Mouse (Mus musculus) hindbrain, embryonic 16.5 days (tissue): ENCODE measurements around the gene Rbfox2. TPM values are rescaled to one million over a fixed set of nuclear protein-coding genes. Genes with fewer than 3 reads are reported as not detected.
A peak's percentile ranks its signal among the peaks of the same experiment; 100 is the strongest.

ENCODE experiments used
- ATAC-seq: fragments of 200-750 bp; cut with Nextera tagmentation; 2 replicates; pipeline ENCODE4 v1.8.0; 2017; ENCODE audit warnings: moderate TSS enrichment, moderate library complexity
- H3K27ac ChIP-seq: fragments of 300-500 bp; sonication (generic); 2 replicates; pipeline ENCODE4 v1.5.1; 2014; ENCODE audit warnings: low read depth, mild to moderate bottlenecking, control low read depth, low read length, moderate library complexity
- H3K27me3 ChIP-seq: fragments of 300-500 bp; sonication (generic); replicated peaks from 2 replicates; pipeline ENCODE4 v1.6.1; 2014; ENCODE audit warnings: low read length; ENCODE audit not compliant: control insufficient read depth, insufficient read depth
- H3K36me3 ChIP-seq: fragments of 300-500 bp; sonication (generic); 2 replicates; pipeline ENCODE4 v1.6.1; 2014; ENCODE audit warnings: mild to moderate bottlenecking, low read length, moderate library complexity, mixed read lengths; ENCODE audit not compliant: control insufficient read depth, insufficient read depth
- H3K4me1 ChIP-seq: fragments of 300-500 bp; sonication (generic); 2 replicates; pipeline ENCODE4 v1.6.1; 2014; ENCODE audit warnings: low read depth, low read length; ENCODE audit not compliant: control insufficient read depth, insufficient read depth
- H3K4me2 ChIP-seq: fragments of 300-500 bp; sonication (generic); 2 replicates; pipeline ENCODE4 v1.6.1; 2014; ENCODE audit warnings: mild to moderate bottlenecking, low read length, control low read depth, moderate library complexity
- H3K4me3 ChIP-seq: fragments of 300-500 bp; sonication (generic); 2 replicates; pipeline ENCODE4 v1.5.1; 2014; ENCODE audit warnings: mild to moderate bottlenecking, low read length, control low read depth, moderate library complexity
- H3K9ac ChIP-seq: fragments of 300-500 bp; sonication (generic); 2 replicates; pipeline ENCODE4 v1.6.1; 2014; ENCODE audit warnings: low read depth, mild to moderate bottlenecking, control low read depth, low read length, moderate library complexity
- H3K9me3 ChIP-seq: fragments of 300-500 bp; sonication (generic); 2 replicates; pipeline ENCODE4 v1.6.1; 2014; ENCODE audit warnings: mild to moderate bottlenecking, low read length, moderate library complexity; ENCODE audit not compliant: control insufficient read depth
- WGBS: fragments of 180-500 bp; shearing (Covaris S2); extraction: QIAGEN DNeasy Blood & Tissue Kit; methylation state at CpG from one replicate; pipeline ENCODE4 v1.1.7; 2014; 5-methylcytosine and 5-hydroxymethylcytosine counted together
- polyA plus RNA-seq: library from polyadenylated mRNA; unstranded; fragments of >200 nt; fragmentation: Nextera tagmentation; extraction: Ambion mirVana; gene quantifications from 2 replicates; pipeline ENCODE4 v1.2.1, GENCODE M21; 2015

Rbfox2 gene
- polyA plus RNA-seq, 1 experiment from 2014 or later = 122 TPM

DNA sequence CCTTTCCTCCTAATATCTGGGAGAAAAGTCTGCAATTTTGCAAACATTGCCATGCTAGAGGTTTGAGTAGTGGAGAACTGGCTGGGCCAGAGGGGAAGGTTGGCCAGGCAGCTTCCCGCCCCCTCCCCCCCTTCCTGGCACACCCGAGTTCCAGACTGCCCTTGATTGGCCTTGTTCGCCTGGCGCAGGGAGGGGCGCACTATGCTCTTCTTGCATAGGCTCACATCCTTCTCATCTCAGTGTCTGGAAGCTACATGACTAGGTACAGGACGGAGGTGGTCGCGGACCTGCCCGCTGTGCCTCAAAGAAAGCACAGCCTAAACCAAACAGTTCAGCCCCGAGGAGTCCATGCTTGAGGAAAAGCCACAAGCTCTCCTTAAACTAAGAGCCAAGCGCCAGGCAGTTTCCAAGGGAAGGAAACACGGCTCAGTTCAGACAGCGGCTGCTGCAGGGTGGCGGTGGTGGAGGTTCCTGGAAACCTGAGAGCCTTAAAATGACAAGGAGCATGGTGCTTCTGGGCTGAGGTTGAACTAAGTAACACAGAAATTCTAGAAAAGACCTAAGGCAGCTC, 226.0 kb downstream of the Rbfox2 start:
- Histone ChIP-seq H3K27ac (no peak overlapping the region), H3K4me3 (no peak overlapping the region), H3K4me1 (peaks cover 5% of the 10 kb centered on the region; the same call in 1 of the 2 replicates), H3K9ac (no peak overlapping the region), H3K27me3 (no peaks in the 10 kb centered on the region), H3K9me3 (no peaks in the 10 kb centered on the region), H3K36me3 (peaks cover 39% of the 10 kb centered on the region), H3K4me2 (no peak overlapping the region)
- ATAC-seq = no peak
- 82% methylated on average over 14 of the region's 14 CpGs for WGBS

DNA sequence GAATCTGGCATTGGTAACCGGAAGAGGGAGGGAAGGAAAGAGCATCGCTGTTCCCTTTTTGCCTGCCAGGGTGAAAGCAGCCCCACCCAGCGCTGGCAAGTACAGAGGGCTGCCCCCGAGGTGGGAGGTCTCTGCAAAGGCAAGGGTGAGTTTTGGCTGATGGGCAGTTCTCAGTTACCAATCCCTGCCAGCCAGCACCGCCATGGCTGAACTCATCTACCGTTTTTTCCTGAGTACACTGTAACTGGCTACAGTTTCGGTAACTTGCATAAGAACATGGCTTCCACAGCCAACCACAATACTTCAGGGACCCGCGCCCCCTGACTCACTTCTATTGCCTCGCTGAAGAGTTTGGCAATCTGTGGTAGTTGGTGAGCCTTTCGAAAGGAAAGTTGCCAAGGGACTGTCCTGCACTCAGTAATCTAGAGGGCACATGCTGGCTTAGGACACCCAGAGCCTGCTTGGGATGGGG, 226.9 kb downstream of the Rbfox2 start:
- ATAC-seq = no peak; the same call in 1 of the 2 replicates
- 75% methylated on average over 11 of the region's 11 CpGs for WGBS
- Histone ChIP-seq H3K36me3 (peaks cover 31% of the 10 kb centered on the region), H3K4me2 (no peak overlapping the region), H3K4me3 (no peak overlapping the region), H3K9me3 (no peaks in the 10 kb centered on the region), H3K4me1 (peaks cover 5% of the 10 kb centered on the region; the same call in 1 of the 2 replicates), H3K9ac (no peak overlapping the region), H3K27ac (no peak overlapping the region), H3K27me3 (no peaks in the 10 kb centered on the region)

DNA sequence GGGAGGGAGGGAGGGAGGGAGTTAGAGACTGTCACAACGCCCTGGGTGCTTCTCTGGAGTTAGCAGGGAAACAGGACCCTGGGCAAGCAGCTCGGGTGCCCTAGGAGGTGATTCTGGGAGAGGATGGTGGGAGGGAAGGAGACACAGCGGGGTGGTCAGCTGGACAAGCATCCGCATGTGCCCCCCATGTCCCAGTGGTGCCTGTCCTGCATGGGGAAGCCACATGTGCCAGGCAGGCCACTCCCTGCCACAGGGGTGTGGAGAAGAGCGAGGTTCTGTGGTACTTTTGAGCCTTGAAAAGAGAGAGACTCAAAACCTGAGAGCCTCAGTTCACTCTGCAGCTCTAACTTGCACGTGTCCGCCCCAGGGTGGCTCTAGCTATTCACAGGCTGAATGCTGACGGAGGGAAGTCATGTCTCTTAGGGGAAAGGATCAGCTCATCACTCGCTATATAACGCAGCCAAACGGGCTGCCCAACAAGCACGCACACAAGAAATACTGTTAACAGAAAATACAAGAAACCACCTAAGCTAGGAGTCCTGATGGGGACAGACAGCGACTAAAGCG, 227.5 kb downstream of the Rbfox2 start:
- H3K36me3 ChIP-seq = peaks cover 31% of the 10 kb centered on the region
- H3K27me3 ChIP-seq = no peaks in the 10 kb centered on the region
- H3K9me3 ChIP-seq = no peaks in the 10 kb centered on the region
- H3K4me3 ChIP-seq = no peak overlapping the region
- no peak overlapping the region for H3K9ac ChIP-seq
- peaks cover 5% of the 10 kb centered on the region; the same call in 1 of the 2 replicates for H3K4me1 ChIP-seq
- H3K4me2 ChIP-seq = no peak overlapping the region
- ATAC-seq = no peak
- WGBS = 55% methylated on average over 14 of the region's 14 CpGs
- H3K27ac ChIP-seq = no peak overlapping the region

DNA sequence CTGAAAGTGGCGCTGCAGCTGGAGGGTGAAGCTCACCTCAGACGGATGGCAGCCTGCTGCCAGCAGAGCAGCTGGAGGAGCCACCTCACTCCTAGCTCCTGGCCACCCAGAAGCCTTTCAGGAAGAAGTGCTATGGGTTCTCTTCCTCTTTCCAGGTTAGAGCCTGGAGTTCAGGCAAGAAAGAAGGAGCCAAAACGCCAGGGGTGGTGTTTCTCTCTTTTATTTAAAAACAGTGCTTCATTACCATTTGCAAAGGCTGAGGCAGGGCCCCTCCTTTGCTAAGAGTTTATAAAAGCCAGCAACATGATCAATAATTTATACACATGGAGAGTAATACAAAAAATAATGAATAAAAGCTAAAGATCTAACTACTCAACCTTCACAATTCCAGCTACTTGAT, 228.0 kb downstream of the Rbfox2 start:
- no peaks in the 10 kb centered on the region for H3K27me3 ChIP-seq
- no peak overlapping the region for H3K4me2 ChIP-seq
- peaks cover 5% of the 10 kb centered on the region; the same call in 1 of the 2 replicates for H3K4me1 ChIP-seq
- H3K9ac ChIP-seq = no peak overlapping the region
- H3K36me3 ChIP-seq = peaks cover 29% of the 10 kb centered on the region
- H3K9me3 ChIP-seq = no peaks in the 10 kb centered on the region
- no peak overlapping the region for H3K4me3 ChIP-seq
- H3K27ac ChIP-seq = no peak overlapping the region
- no peak for ATAC-seq
- WGBS = 49% methylated on average over 3 of the region's 3 CpGs

DNA sequence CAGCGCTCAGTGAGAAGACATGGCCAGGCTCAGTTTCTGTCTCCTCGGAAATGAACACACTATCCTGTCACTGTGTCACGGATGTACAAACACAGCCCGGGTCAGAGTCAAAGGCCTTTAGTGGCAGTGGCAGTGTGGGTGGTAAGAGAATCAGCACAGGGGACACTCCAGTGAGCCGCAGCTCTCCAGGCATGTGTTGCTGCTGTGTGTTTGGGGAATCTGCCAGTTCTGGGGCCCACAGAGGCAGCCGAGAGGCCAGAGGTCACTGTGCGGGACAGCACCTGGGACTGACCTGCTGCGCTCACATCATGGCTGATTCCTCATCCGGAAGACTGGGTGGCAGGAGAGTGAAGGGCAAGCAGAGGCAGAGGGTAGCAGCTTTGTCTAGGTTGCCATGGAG, 228.9 kb downstream of the Rbfox2 start:
- 91% methylated on average over 9 of the region's 9 CpGs for WGBS

DNA sequence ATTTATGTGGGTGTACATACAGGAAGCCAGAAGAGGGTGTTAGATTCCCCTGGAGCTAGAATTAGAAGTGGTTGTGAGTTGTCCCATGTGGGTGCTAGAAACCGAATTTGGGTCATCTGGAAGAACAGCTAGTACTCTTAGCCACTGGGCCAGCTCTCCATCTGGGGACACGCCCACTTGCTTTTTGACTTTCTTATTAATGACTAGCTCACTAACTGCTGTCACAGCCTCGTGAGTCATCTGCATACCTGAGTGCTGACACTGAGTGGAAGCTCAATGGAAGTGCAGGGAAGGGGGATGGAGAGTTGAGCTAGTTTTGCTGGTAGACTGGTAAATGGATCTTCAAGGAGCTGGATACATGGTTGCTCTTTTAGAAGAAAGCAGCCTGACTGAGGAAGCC, 230.3 kb downstream of the Rbfox2 start:
- WGBS = 82% methylated on average over 3 of the region's 3 CpGs

More for the DNA sequence above, 228.9 kb downstream of the Rbfox2 start:
- Histone ChIP-seq H3K4me3 (no peak overlapping the region), H3K36me3 (peaks cover 23% of the 10 kb centered on the region), H3K9me3 (no peaks in the 10 kb centered on the region), H3K4me2 (no peak overlapping the region), H3K9ac (no peak overlapping the region), H3K4me1 (peaks cover 5% of the 10 kb centered on the region; the same call in 1 of the 2 replicates), H3K27me3 (no peaks in the 10 kb centered on the region), H3K27ac (no peak overlapping the region)
- ATAC-seq = no peak

DNA sequence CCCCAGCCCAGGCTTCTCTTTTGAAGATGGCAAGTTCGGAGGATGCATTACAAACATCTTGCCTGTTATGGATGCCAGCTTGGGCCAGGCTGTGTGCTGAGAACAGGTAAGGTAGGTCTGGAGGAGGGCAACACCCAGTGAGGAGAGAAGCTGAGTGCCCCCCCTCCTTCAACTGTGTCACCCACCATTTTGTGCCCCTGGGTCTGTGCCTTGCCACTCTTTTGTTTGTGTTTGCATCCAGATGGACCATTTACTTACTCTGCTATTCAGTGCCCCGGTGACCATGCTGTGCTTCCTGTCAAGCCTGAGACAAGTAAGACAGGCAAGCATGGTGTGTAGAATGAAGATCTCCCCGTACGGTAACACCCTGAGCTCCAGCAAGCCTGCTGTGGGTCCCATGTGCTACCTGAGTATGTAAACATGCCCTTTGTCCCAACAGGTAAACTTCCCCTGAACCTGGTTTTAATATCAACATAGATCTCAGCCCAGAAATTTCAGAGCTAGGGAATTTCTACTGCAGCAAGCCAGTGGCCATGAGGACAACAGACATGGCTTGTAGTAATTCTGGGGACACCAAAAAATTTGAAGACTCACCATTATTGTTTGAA, 234.1 kb downstream of the Rbfox2 start:
- H3K27me3 ChIP-seq = no peaks in the 10 kb centered on the region
- no peak overlapping the region for H3K27ac ChIP-seq
- H3K9ac ChIP-seq = no peak overlapping the region
- no peak for ATAC-seq
- H3K4me1 ChIP-seq = peaks cover 12% of the 10 kb centered on the region
- H3K4me3 ChIP-seq = no peak overlapping the region
- no peaks in the 10 kb centered on the region for H3K9me3 ChIP-seq
- 54% methylated on average over 4 of the region's 4 CpGs for WGBS
- peaks cover 10% of the 10 kb centered on the region for H3K36me3 ChIP-seq
- H3K4me2 ChIP-seq = no peak overlapping the region

More for the DNA sequence above, 230.3 kb downstream of the Rbfox2 start:
- no peaks in the 10 kb centered on the region for H3K9me3 ChIP-seq
- no peak overlapping the region for H3K4me3 ChIP-seq
- peaks cover 10% of the 10 kb centered on the region for H3K4me1 ChIP-seq
- H3K27me3 ChIP-seq = no peaks in the 10 kb centered on the region
- peaks cover 18% of the 10 kb centered on the region for H3K36me3 ChIP-seq
- no peak overlapping the region for H3K4me2 ChIP-seq
- H3K27ac ChIP-seq = no peak overlapping the region
- no peak overlapping the region for H3K9ac ChIP-seq
- ATAC-seq = no peak

DNA sequence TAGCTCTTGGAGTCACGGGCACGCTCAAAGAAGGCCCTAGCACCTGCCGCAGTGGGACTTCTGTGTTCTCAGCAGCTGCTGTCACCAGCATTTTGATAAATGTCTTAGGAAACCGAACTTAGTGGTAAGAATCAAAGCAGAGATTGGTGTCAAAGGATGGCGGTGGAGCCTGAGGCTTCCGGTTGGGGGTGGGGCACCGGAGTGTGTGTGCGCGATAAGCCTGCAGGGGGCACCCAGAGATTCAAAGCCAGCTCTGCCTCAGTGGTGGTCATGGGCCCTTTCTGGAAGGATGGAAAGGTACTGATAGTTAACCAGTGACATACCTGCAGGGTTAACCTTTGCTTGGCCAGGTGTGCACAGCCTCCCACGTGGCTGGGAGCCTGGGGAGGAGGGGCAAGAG, 235.3 kb downstream of the Rbfox2 start:
- no peak overlapping the region for H3K27ac ChIP-seq

DNA sequence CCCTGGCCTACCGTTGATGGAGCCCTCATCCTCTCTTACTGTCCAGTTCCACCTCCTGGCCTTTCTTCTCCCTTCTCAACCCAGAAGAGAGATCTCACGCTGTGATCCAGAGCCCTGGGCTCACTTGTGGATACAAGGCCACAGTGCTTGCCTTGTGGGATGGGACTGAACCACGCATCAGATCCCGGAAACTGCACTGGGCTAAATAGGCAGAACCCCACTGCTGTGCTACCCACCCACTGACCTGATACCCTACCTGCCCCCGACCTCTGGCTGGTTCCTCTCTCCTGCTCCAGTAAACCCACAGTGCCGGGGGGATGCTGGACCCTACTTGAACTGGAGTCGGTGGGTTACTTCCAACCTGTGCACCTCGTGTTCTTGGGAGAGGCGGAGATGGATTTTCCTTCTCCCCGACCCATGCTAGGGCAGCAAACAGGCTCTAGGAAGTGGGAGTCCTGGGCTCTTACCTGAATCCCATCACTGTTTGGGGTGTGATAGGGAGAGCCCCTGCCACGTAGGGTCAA, 236.0 kb downstream of the Rbfox2 start:
- Histone ChIP-seq H3K36me3 (no peaks in the 10 kb centered on the region), H3K9ac (no peak overlapping the region), H3K4me1 (peaks cover 12% of the 10 kb centered on the region), H3K4me3 (no peak overlapping the region), H3K27me3 (no peaks in the 10 kb centered on the region), H3K4me2 (no peak overlapping the region), H3K9me3 (no peaks in the 10 kb centered on the region), H3K27ac (no peak overlapping the region)
- WGBS = 87% methylated on average over 11 of the region's 11 CpGs
- 0 out of 2 replicates have a peak, but pooled peaks have one; percentile 5 for ATAC-seq

More for the DNA sequence above, 235.3 kb downstream of the Rbfox2 start:
- H3K36me3 ChIP-seq = no peaks in the 10 kb centered on the region; the same call in 1 of the 2 replicates
- H3K4me2 ChIP-seq = peak overlapping the region; percentile 28
- no peaks in the 10 kb centered on the region for H3K9me3 ChIP-seq
- H3K4me3 ChIP-seq = no peak overlapping the region
- peaks cover 12% of the 10 kb centered on the region for H3K4me1 ChIP-seq
- no peak overlapping the region for H3K9ac ChIP-seq
- peak; percentile 63; the same call in 1 of the 2 replicates for ATAC-seq
- 16% methylated on average over 10 of the region's 10 CpGs for WGBS
- H3K27me3 ChIP-seq = no peaks in the 10 kb centered on the region
